Mouse (Mus musculus) brain, embryonic 14.5 days (tissue): Measurements from ENCODE around the gene Nlgn3. TPM values are rescaled to one million over a fixed set of nuclear protein-coding genes. Genes with fewer than 3 reads are reported as not detected.
"Not testable (repeated sequence)": the region's sequence is repeated elsewhere in the genome, so short reads cannot be mapped to it uniquely, and the experiment has no call there.

Experiments
- DNase-seq: peaks from one replicate; pipeline ENCODE4 v3.0.0-alpha.2; 2011; ENCODE audit warnings: low read depth
- CTCF ChIP-seq: fragments of 200-500 bp; IDR thresholded peaks from 2 replicates; pipeline ENCODE4 v1.5.1; 2012; ENCODE audit warnings: inconsistent platforms, mild to moderate bottlenecking, moderate library complexity, borderline replicate concordance; ENCODE audit not compliant: insufficient read depth, insufficient read length; ENCODE audit errors: extremely low read depth
- POLR2A ChIP-seq: fragments of 200-500 bp; IDR thresholded peaks from 2 replicates; pipeline ENCODE4 v1.6.1; 2012; ENCODE audit warnings: mild to moderate bottlenecking, inconsistent platforms, borderline replicate concordance; ENCODE audit not compliant: poor library complexity, insufficient read depth, insufficient read length, severe bottlenecking; ENCODE audit errors: extremely low read depth
- polyA plus RNA-seq: library from polyadenylated mRNA; depleted of rRNA; stranded (reverse); fragments of >200 nt; gene quantifications from 2 replicates; pipeline ENCODE4 v1.2.3, GENCODE M21; 2012

The Nlgn3 gene
- polyA plus RNA-seq, 1 experiment = 54.4 TPM

DNA sequence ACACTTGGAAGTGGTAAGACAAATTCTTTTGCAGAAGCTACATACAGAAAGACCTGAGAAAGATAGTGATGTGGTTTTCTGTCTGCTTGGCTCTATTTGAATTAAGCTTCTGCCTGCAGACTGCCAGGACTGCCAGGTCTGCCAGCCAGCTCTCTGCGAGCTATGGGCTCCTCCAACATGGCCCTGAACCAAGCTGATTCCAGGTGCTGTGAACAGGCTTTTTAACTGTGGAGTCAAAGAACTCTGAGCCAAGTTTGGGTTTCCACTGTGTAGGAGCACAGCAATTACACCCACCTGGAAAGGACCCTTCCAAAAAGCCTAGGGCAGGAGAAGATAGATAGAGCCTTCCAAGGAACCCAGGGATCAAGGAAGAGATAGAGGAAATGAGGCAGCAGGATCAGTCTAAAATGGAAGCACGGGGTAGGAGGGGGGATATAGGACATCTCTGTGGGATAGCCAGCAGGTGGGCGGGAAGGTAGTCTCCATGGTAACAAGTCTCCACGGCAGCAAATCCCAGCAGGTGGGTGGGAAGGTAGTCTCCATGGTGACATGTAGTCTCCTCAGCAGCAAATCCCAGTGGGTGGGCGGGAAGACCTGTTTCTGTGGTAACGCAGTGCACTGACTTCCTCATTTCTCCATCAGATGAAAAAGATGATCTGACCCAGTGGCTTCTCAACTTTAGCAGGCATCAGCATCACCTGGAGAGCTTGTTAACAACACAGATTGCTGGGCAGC is 14.8 kb downstream of the Nlgn3 start:
- no peak for TF ChIP-seq CTCF
- no peak for TF ChIP-seq POLR2A

DNA sequence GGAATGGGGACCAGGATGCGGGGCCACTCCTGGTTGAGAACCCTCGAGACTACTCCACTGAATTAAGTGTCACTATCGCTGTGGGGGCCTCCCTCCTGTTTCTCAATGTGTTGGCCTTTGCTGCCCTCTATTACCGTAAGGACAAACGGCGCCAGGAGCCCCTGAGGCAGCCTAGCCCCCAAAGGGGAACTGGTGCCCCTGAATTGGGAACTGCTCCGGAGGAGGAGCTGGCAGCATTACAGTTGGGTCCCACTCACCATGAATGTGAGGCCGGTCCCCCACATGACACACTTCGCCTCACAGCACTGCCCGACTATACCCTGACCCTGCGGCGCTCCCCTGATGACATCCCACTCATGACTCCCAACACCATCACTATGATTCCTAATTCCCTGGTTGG is 20.8 kb downstream of the Nlgn3 start:
- no peak for DNase-seq
- TF ChIP-seq CTCF = no peak
- no peak for TF ChIP-seq POLR2A

More for the DNA sequence above, 14.8 kb downstream of the Nlgn3 start:
- peak; percentile 84 for DNase-seq

DNA sequence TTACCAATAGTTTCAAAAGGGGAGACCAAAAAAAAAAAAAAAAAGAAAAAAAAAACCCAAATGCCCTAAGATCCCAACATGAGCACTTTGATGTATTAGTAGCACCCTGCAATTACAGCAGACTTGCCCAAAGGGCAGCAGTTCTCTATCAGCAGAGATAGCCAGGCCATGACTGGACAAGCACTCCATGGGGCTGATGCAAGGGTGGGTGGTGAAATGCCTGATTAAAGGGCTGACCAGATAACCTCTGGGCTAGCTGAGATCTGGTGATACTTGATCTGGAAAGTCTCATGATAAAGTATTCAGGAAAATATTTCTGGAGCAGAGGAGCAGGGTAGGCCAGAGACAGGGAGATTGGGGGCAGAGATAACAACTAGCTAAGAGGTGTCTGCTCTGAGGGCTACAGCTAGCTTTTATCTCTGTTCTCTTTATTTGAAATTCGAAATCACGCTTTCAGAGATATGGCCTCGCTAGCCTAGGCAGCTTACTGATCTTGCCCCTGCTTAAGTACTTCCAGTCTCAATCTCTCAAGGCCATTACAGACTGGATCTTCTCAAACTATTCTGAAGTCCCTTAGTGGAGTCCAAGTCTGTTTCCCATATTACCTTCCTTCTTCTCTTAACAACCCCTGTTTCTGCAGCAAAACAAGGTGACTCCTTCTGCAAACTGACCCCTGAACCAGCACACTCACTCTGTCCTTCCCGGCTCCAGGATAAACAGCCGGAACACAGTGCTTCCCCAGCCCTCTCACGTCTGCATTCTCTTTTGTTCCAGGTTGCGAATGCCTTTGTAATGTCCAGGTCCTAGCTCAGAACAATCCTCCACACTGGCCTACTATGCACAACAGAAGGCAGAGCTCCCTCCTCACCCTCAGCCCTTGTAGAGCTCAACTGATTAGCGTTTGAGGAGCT is 27.3 kb downstream of the Nlgn3 start:
- no peak for TF ChIP-seq CTCF
- no peak for TF ChIP-seq POLR2A
- no peak for DNase-seq

DNA sequence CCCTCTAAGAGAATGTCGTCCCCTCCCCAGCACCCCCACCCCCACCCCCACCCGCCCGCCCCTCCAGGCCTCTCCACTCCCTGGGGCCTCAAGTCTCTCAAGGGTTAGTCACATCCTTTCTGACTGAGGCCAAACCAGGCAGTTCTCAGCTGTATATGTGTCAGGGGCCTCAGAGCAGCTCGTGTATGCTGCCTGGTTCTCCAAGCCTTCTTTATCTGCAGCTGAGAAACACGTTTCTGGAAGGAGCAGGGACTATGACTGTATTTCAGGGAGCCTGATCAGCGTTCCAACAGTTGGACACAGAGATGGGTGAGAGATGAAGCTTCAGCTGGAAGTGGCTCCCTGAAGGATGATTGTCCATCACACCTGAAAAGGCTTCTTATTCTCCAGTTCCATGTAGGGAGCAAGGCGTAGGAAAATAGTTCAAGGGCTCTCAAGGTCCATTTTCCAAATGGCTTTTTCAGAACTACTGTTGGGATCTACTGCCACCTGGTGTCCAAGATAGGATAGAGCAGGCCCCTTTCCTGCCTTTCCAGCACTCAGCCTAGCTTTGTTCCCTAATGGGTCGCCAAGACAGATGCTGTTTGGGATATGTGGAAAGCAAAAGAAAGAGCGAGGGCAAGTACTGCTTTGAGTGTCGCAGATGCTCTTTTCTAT is 30.5 kb downstream of the Nlgn3 start:
- DNase-seq = peak; percentile 81
- peak; percentile 75; the same call in 1 of the 2 replicates for TF ChIP-seq CTCF
- TF ChIP-seq POLR2A = no peak

DNA sequence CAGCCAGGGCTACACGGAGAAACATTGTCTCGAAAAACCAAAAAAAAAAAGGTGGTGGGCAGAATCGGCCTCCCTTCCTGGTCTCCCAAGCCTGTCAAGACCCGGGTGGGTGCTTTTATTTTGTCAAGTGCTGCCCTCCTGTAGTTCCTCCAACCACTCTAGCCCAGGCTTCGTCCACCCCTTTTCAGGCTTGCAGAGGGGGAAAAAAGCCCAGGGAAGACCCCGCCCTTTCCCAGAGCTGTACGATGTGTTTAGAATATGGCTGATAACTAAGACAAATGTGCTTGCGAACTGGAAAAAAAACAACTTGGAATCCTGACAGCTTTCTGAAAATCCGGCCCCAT is 33.0 kb downstream of the Nlgn3 start:
- TF ChIP-seq CTCF (no peak), POLR2A (no peak)
- DNase-seq = no peak

DNA sequence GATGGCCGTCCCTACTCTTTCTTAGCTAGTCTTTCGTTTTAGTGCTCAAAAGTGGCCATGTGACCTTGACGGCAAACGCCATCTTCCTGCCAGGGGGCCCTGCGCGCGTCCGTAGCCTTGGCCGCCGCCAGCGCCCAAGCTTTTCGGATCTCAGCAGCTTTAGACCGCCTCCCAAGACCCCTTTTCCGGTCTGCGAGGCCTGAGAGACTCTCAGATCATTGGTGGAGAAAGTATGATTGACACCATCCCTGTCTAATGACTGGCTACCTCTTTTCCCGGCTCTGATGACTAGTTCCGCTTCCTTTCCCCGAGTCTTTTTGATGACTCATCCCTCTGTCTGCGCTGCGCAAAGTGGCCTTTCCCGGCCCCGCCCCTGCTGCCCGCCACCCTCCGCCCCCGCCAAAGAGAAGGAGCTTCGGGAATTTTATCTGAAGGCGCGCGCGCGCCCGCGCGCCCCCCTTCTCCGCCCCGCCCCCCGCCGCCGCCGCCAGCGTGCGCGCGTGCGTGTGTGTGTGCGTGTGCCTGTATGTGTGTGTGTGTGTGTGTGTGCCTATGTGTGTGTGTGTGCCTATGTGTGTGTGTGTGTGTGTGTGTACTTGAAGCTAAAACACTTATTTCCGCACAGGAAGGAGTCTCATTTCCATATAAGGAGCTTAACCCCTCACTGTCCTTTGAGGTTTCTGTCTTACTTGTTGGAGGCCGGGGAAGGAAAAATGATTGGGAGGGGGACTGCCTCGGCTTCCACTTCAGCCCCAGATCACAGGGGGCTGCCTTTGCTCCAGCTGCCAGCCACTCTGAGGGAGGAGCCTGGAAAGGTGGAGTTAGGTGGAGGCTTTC is 33.6 kb downstream of the Nlgn3 start:
- TF ChIP-seq CTCF (no peak), POLR2A (peak; percentile 43; the same call in 1 of the 2 replicates)

DNA sequence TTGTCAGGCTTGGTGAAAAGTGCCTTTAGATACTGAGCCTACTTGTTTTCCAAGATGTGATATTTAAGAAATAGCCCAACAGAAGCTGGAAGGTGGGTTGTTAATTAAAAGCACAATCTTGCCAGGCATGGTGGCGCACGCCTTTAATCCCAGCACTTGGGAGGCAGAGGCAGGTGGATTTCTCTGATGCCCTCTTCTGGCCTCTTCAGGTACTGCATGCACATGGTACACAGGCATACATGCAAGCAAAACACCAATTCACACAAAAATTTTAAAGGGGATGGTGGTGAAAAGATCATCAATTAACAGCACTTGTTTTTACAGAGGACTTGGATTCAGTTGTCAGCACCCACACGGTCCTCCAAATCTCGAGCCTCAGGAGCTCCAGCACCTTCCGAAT is 35.6 kb downstream of the Nlgn3 start:
- DNase-seq = no peak

More for the DNA sequence above, 33.6 kb downstream of the Nlgn3 start:
- peak; percentile 98 for DNase-seq

DNA sequence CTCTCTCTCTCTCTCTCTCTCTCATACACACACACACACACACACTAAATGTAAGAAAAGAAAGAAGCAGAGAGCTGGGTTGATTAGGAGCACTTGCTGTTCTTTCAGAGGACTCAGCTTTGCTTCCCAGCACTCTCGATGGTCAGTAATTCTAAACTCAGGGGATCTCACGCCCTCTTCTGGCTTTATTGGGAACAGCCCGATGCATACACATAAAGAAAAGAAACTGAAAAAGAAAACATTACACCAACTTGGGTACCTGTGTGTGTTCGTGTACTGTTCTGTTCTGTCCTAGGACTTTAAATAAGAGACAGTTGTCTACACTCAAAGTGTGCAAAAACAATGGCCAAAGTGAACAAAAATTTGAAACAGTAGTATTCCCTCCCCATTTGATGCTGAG is 39.7 kb downstream of the Nlgn3 start:
- TF ChIP-seq POLR2A (no peak), CTCF (no peak)

More for the DNA sequence above, 35.6 kb downstream of the Nlgn3 start:
- TF ChIP-seq POLR2A (no peak), CTCF (peak; percentile 47; the same call in 1 of the 2 replicates)

DNA sequence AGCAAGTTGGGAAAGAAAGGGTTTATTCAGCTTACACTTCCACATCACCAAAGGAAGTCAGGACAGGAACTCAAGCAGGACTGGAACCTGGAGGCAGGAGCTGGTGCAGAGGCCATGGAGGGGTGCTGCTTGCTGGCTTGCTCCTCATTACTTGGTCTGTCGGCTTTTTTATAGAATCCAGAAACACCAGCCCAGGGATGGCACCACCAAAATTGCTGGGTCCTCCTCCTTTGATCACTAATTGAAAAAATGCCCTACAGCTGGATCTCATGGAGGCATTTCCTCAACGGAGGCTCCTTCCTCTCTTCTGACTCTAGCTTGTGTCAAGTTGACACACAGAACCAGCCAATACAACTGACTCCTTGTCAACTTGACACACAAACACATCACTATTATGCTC is 43.9 kb downstream of the Nlgn3 start:
- not testable (repeated sequence) for DNase-seq

More for the DNA sequence above, 39.7 kb downstream of the Nlgn3 start:
- DNase-seq = no peak

DNA sequence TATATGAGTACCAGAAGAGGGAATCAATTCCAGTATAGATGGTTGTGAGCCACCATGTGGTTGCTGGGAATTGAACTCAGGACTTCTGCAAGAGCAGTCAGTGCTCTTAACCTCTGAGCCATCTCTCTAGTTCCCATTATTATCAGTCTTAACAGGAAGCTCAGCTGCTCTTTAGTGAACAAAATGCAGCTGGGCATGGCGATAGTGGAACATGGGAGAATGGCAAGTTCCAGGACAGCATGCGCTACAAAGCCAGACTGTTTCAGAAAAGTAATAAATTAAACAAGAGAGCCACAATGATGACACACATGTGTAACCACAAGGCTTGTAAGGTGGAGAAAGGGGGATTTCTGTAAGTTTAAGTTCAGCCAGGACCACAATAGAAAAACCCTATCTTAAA is 46.5 kb downstream of the Nlgn3 start:
- TF ChIP-seq POLR2A = no peak
- TF ChIP-seq CTCF = no peak
- no peak for DNase-seq
